Mouse (Mus musculus): ENCODE data around the gene Slc39a12.

- TF ChIP-seq CTCF (IDR thresholded peaks at IDR 0.05): no peak
- TF ChIP-seq EP300 (IDR thresholded peaks at IDR 0.05; ENCODE audit: insufficient read depth, low read depth, low read length): no peak
These were observed 76.3 kb downstream of the Slc39a12 start for GRCm38 (mm10) chr2:14464438-14464837.
